11 mouse cellular contexts compared by ENCODE assay signal in the genomic region with DNA sequence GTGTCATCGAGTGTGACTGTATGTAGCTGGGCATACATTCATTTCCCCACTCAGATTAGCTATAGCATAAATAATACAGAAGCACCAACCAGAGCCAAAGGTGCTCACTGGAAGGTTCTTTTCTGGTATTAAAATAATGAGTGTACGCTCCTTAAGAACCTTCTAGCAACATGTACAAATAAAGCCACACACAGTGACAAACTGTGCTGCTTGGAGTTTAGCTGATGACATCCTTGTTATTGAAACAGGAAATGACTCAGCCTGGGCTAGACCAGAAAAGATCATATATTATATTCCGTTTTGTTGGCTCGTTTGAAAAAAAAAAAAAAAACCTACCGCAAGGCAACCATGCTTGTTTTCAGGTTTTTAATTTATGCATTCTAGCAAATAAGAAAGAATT. TPM values are rescaled to one million over a fixed set of nuclear protein-coding genes. Genes with fewer than 3 reads are reported as not detected.
A peak's percentile ranks its signal among the peaks of the same experiment; 100 is the strongest.
DNase-seq lines count a peak whose midpoint lies in the region; ATAC-seq and TF ChIP-seq lines count a peak whose summit lies in the region.
"Had no signal": no experiment of that assay in that cellular context is flagged by ENCODE, and none has a peak within 500 bp of the region (broad histone marks: within the 10 kb centered on the region; RNA-seq: fewer than 3 reads in every experiment).

No protein-coding gene starts in this region.

- DNase-seq in layer of hippocampus, adult 2 months (ENCODE audit: low spot score in 2 of 2), result no peak
- no peak for DNase-seq in layer of hippocampus, postnatal 36 days
- peak; percentile 77 for DNase-seq in MEL-GATA-1-ER (ENCODE audit: extremely low read depth, low read depth)
- DNase-seq in natural killer cell, adult 2 months (ENCODE audit: low spot score in 2 of 2), result peak; percentile 70 to 78
- no peak for DNase-seq in urinary bladder, postnatal 36 days (ENCODE audit: low spot score in 2 of 2)
- DNase-seq in urinary bladder, postnatal 4 days (ENCODE audit: low spot score in 2 of 2), result no peak
- DNase-seq: layer of hippocampus, adult 9-11 months had no signal

- H3K4me3 ChIP-seq in layer of hippocampus, adult 2 months, result no peak overlapping the region
- H3K4me3 ChIP-seq: forebrain, embryonic 13.5 days; neural tube, embryonic 13.5 days had no signal

- peak overlapping the region; percentile 28; the same call in 1 of the 2 replicates for H3K27ac ChIP-seq in layer of hippocampus, adult 2 months
- H3K27ac ChIP-seq: forebrain, embryonic 13.5 days; neural tube, embryonic 13.5 days had no signal

- no peak for TF ChIP-seq CTCF in layer of hippocampus, adult 2 months (conservative IDR thresholded peaks at IDR 0.05)

- ATAC-seq in inflammation-experienced regulatory T-cells, adult 6 months, result peak; percentile 90
- ATAC-seq in cerebellum, adult (ENCODE audit: insufficient number of reproducible peaks, low FRiP score, low TSS enrichment), result no peak
- ATAC-seq: forebrain, embryonic 13.5 days had no signal

RNA-seq across cellular contexts. Expression of gene Klf6, which starts 15.7 kb away (rescaled TPM):
- 10 to 100 TPM; 25.0 to 27.3 TPM for total RNA-seq in layer of hippocampus, adult 2 months (2021)
- 10 to 100 TPM; 28.6 to 32.6 TPM for total RNA-seq in layer of hippocampus, postnatal 36 days (2021)
- 100 to 1,000 TPM; 120 to 191 (median 184) TPM for polyA plus RNA-seq in inflammation-experienced regulatory T-cells, adult 6 months (2017; shearing (Covaris generic))

Comparison
In these comparisons a context has a peak if more than half of its experiments do, and no peak if none do; other contexts are left out.
1. DNase-seq: peak in MEL-GATA-1-ER (single experiment) and natural killer cell, adult 2 months (2 of 2); none in layer of hippocampus, adult 2 months (0 of 2), layer of hippocampus, postnatal 36 days (0 of 2), urinary bladder, postnatal 36 days (0 of 2) and urinary bladder, postnatal 4 days (0 of 2).